Mouse (Mus musculus): ENCODE results near the gene Olfr484. TPM values are rescaled to one million over a fixed set of nuclear protein-coding genes. Genes with fewer than 3 reads are reported as not detected.

Gene Olfr484
- polyA plus RNA-seq, 1 experiment from 2014 or later = not detected

Other genes with a start within 250 kb of the Olfr484 start
- not detected in 2 replicates for gene Olfr472, start 229.5 kb downstream of the Olfr484 start, polyA plus RNA-seq (2014; fragmentation: Nextera tagmentation; extraction: Ambion mirVana)
- gene Olfr473, start 197.0 kb downstream of the Olfr484 start, polyA plus RNA-seq (2014; fragmentation: Nextera tagmentation; extraction: Ambion mirVana) = not detected in 2 replicates
- not detected in 2 replicates for gene Olfr474, start 172.8 kb downstream of the Olfr484 start, polyA plus RNA-seq (2014; fragmentation: Nextera tagmentation; extraction: Ambion mirVana)
- not detected in 2 replicates for gene Olfr476, start 162.6 kb downstream of the Olfr484 start, polyA plus RNA-seq (2014; fragmentation: Nextera tagmentation; extraction: Ambion mirVana)
- not detected in 2 replicates for gene Olfr477, start 140.8 kb downstream of the Olfr484 start, polyA plus RNA-seq (2014; fragmentation: Nextera tagmentation; extraction: Ambion mirVana)
- gene Olfr478, start 93.5 kb downstream of the Olfr484 start, polyA plus RNA-seq (2014; fragmentation: Nextera tagmentation; extraction: Ambion mirVana) = not detected in 2 replicates
- not detected in 2 replicates for gene Olfr479, start 76.8 kb downstream of the Olfr484 start, polyA plus RNA-seq (2014; fragmentation: Nextera tagmentation; extraction: Ambion mirVana)
- gene Olfr480, start 60.1 kb downstream of the Olfr484 start, polyA plus RNA-seq (2014; fragmentation: Nextera tagmentation; extraction: Ambion mirVana) = not detected in 2 replicates
- gene Olfr481, start 47.6 kb downstream of the Olfr484 start, polyA plus RNA-seq (2014; fragmentation: Nextera tagmentation; extraction: Ambion mirVana) = not detected in 2 replicates
- 0.07 TPM in 1 of 2 replicates, not detected in the other for gene Olfr482, start 29.9 kb downstream of the Olfr484 start, polyA plus RNA-seq (2014; fragmentation: Nextera tagmentation; extraction: Ambion mirVana)
- gene Olfr483, start 26.6 kb downstream of the Olfr484 start, polyA plus RNA-seq (2014; fragmentation: Nextera tagmentation; extraction: Ambion mirVana) = not detected in 2 replicates
- not detected in 2 replicates for gene Olfr485, start 32.4 kb upstream of the Olfr484 start, polyA plus RNA-seq (2014; fragmentation: Nextera tagmentation; extraction: Ambion mirVana)
- not detected in 2 replicates for gene Olfr486, start 45.3 kb upstream of the Olfr484 start, polyA plus RNA-seq (2014; fragmentation: Nextera tagmentation; extraction: Ambion mirVana)
- gene Olfr487, start 87.2 kb upstream of the Olfr484 start, polyA plus RNA-seq (2014; fragmentation: Nextera tagmentation; extraction: Ambion mirVana) = not detected in 2 replicates
- gene Olfr488, start 130.9 kb upstream of the Olfr484 start, polyA plus RNA-seq (2014; fragmentation: Nextera tagmentation; extraction: Ambion mirVana) = not detected in 2 replicates
- gene Olfr490, start 161.5 kb upstream of the Olfr484 start, polyA plus RNA-seq (2014; fragmentation: Nextera tagmentation; extraction: Ambion mirVana) = not detected in 2 replicates
- not detected in 2 replicates for gene Olfr491, start 186.0 kb upstream of the Olfr484 start, polyA plus RNA-seq (2014; fragmentation: Nextera tagmentation; extraction: Ambion mirVana)
- not detected in 2 replicates for gene Olfr492, start 196.2 kb upstream of the Olfr484 start, polyA plus RNA-seq (2014; fragmentation: Nextera tagmentation; extraction: Ambion mirVana)
- not detected in 2 replicates for gene Olfr493, start 219.5 kb upstream of the Olfr484 start, polyA plus RNA-seq (2014; fragmentation: Nextera tagmentation; extraction: Ambion mirVana)
- gene Olfr494, start 237.9 kb upstream of the Olfr484 start, polyA plus RNA-seq (2014; fragmentation: Nextera tagmentation; extraction: Ambion mirVana) = not detected in 2 replicates

Data from hindbrain, embryonic 11.5 days (tissue).